Mouse (Mus musculus) ES-Bruce4 (cell line): ENCODE data around the gene Uxt. TPM values are rescaled to one million over a fixed set of nuclear protein-coding genes. Genes with fewer than 3 reads are reported as not detected.
A peak's percentile ranks its signal among the peaks of the same experiment; 100 is the strongest.

Source experiments
- H3K27ac ChIP-seq: 2 replicates; pipeline ENCODE4 v1.5.1; 2012; ENCODE audit warnings: low read length, inconsistent platforms; ENCODE audit not compliant: insufficient read depth
- H3K27me3 ChIP-seq: 2 replicates; pipeline ENCODE4 v1.6.1; 2012; ENCODE audit warnings: mild to moderate bottlenecking, low read length, inconsistent platforms; ENCODE audit not compliant: control insufficient read depth, poor library complexity, insufficient read depth, severe bottlenecking
- H3K36me3 ChIP-seq: 2 replicates; pipeline ENCODE4 v1.6.1; 2012; ENCODE audit warnings: inconsistent platforms, mild to moderate bottlenecking, low read length, moderate library complexity; ENCODE audit not compliant: control insufficient read depth, poor library complexity, insufficient read depth, severe bottlenecking
- H3K4me1 ChIP-seq: one replicate; pipeline ENCODE4 v1.8.1; 2011; ENCODE audit warnings: low read length; ENCODE audit not compliant: control insufficient read depth, insufficient read depth
- H3K4me3 ChIP-seq: 2 replicates; pipeline ENCODE4 v1.5.1; 2011; ENCODE audit warnings: low read depth, mild to moderate bottlenecking, low read length
- H3K9ac ChIP-seq: 2 replicates; pipeline ENCODE4 v1.6.1; 2012; ENCODE audit warnings: low read depth, mild to moderate bottlenecking, inconsistent platforms; ENCODE audit not compliant: poor library complexity, severe bottlenecking
- H3K9me3 ChIP-seq: replicated peaks from 2 replicates; pipeline ENCODE4 v1.6.1; 2012; ENCODE audit warnings: mild to moderate bottlenecking, low read length, inconsistent platforms; ENCODE audit not compliant: control insufficient read depth, poor library complexity, insufficient read depth, severe bottlenecking
- CTCF ChIP-seq: IDR thresholded peaks from one replicate; pipeline ENCODE4 v1.8.1; 2011; ENCODE audit warnings: low read depth, low read length
- EP300 ChIP-seq: IDR thresholded peaks from 2 replicates; pipeline ENCODE4 v1.6.1; 2011; ENCODE audit warnings: low read depth, low read length; ENCODE audit not compliant: insufficient read depth
- POLR2A ChIP-seq: IDR thresholded peaks from one replicate; pipeline ENCODE4 v1.8.1; 2011; ENCODE audit warnings: low read length; ENCODE audit not compliant: insufficient read depth
- polyA plus RNA-seq: library from polyadenylated mRNA; stranded (reverse); fragments of >200 nt; gene quantifications from 2 replicates; pipeline ENCODE4 v1.2.4, GENCODE M21; 2011; ENCODE audit warnings: low read depth; ENCODE audit not compliant: missing spikeins, insufficient read depth, insufficient read length

Uxt gene
- polyA plus RNA-seq, 1 experiment: 33.7 TPM

GRCm38 (mm10) chrX:20915075-20915474 is 46.7 kb downstream of the Uxt start:
- H3K27me3 ChIP-seq: no peaks in the 10 kb centered on the region
- TF ChIP-seq CTCF (no peak), POLR2A (no peak), EP300 (no peak)
- H3K9ac ChIP-seq: no peak overlapping the region
- H3K27ac ChIP-seq: no peak overlapping the region
- H3K4me3 ChIP-seq: no peak overlapping the region
- H3K9me3 ChIP-seq: no peaks in the 10 kb centered on the region
- no peaks in the 10 kb centered on the region for H3K36me3 ChIP-seq
- H3K4me1 ChIP-seq: no peaks in the 10 kb centered on the region

GRCm38 (mm10) chrX:20913726-20914125 is 48.1 kb downstream of the Uxt start:
- no peak overlapping the region for H3K27ac ChIP-seq
- H3K9ac ChIP-seq: no peak overlapping the region
- no peaks in the 10 kb centered on the region for H3K36me3 ChIP-seq
- no peak overlapping the region for H3K4me3 ChIP-seq
- H3K9me3 ChIP-seq: no peaks in the 10 kb centered on the region
- H3K4me1 ChIP-seq: no peaks in the 10 kb centered on the region
- no peaks in the 10 kb centered on the region for H3K27me3 ChIP-seq
- TF ChIP-seq POLR2A (no peak), EP300 (no peak), CTCF (no peak)

DNA sequence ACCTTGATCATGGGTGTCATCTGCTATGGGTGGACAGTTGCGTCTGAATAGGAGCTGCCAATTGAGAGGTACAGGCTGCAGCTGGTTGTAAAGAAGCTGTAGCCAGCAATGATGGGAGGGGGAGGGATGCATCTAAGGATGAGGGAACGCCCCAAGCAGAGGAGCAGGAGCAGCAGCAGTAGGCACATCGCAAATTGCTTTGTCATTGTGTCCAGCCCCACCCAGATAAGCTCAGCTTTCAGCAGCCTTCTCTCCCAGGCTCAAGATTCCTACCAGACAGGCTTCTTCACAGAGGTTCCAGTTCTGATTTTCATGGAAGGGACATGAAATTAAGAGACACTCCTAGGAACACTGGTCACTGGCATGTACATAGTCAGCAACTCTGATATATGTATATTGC is 51.7 kb downstream of the Uxt start:
- no peak for TF ChIP-seq POLR2A
- no peak for TF ChIP-seq CTCF
- TF ChIP-seq EP300: peak; percentile 90; the same call in 1 of the 2 replicates
- H3K4me1 ChIP-seq: no peaks in the 10 kb centered on the region
- H3K27ac ChIP-seq: peak overlapping the region; percentile 85
- no peaks in the 10 kb centered on the region for H3K9me3 ChIP-seq
- H3K4me3 ChIP-seq: no peak overlapping the region
- no peaks in the 10 kb centered on the region for H3K27me3 ChIP-seq
- H3K9ac ChIP-seq: no peak overlapping the region
- H3K36me3 ChIP-seq: no peaks in the 10 kb centered on the region

Other genes with a start within 250 kb of the Uxt start
- gene Araf, start 164.2 kb downstream of the Uxt start, polyA plus RNA-seq: 62.7 and 68.0 TPM in 2 replicates
- 34.6 and 40.8 TPM in 2 replicates for gene Timp1, start 91.9 kb downstream of the Uxt start, polyA plus RNA-seq
- gene Syn1, start 41.0 kb downstream of the Uxt start, polyA plus RNA-seq: 4.7 and 4.9 TPM in 2 replicates
- 3.5 and 5.2 TPM in 2 replicates for gene Cfp, start 30.5 kb downstream of the Uxt start, polyA plus RNA-seq
- 20.2 and 20.5 TPM in 2 replicates for gene Elk1, start 11.4 kb downstream of the Uxt start, polyA plus RNA-seq
- gene Zfp182, start 100.3 kb upstream of the Uxt start, polyA plus RNA-seq: 13.4 and 13.7 TPM in 2 replicates
- not detected in 2 replicates for gene Spaca5, start 106.4 kb upstream of the Uxt start, polyA plus RNA-seq
- not detected in 2 replicates for gene Zfp300, start 127.5 kb upstream of the Uxt start, polyA plus RNA-seq
- not detected in 2 replicates for gene Ssxa1, start 153.8 kb upstream of the Uxt start, polyA plus RNA-seq
- not detected in 2 replicates for gene Gm21876, start 213.6 kb upstream of the Uxt start, polyA plus RNA-seq